Mouse (Mus musculus) effector memory CD4-positive, alpha-beta T cell, adult 7 months (primary cell): Measurements from ENCODE around the gene Kcng4. TPM values are rescaled to one million over a fixed set of nuclear protein-coding genes. Genes with fewer than 3 reads are reported as not detected.

ENCODE experiments used
- polyA plus RNA-seq: library from polyadenylated mRNA; unstranded; fragments of 100-300 nt; shearing (Covaris generic); gene quantifications from one replicate; pipeline ENCODE4 v1.2.1, GENCODE M21; 2017

Gene Kcng4
- polyA plus RNA-seq = not detected

DNA sequence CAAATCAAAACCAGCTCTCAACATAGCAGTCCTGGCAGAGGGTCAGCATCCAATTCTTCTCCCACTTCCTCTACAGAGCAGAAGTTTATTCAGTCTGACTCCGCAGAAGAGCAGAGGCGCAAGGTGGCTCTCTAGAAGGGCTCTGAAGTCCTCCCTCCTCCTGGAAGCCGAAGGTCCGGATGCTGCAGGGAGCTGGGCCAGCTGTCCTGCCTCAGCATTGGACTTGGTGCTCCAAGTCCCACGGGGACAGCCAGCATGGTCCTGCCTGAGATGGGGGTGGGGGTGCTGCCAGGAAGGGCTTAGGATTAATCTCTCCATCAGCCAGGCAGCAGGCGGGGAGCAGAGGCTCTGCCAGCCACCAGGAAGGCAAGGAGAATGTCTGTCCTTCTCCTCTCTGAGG lies at the start of gene Kcng4:
Gene Kcng4 (minus strand): TSS at position 303 of the 400 bp plus-strand sequence.

DNA sequence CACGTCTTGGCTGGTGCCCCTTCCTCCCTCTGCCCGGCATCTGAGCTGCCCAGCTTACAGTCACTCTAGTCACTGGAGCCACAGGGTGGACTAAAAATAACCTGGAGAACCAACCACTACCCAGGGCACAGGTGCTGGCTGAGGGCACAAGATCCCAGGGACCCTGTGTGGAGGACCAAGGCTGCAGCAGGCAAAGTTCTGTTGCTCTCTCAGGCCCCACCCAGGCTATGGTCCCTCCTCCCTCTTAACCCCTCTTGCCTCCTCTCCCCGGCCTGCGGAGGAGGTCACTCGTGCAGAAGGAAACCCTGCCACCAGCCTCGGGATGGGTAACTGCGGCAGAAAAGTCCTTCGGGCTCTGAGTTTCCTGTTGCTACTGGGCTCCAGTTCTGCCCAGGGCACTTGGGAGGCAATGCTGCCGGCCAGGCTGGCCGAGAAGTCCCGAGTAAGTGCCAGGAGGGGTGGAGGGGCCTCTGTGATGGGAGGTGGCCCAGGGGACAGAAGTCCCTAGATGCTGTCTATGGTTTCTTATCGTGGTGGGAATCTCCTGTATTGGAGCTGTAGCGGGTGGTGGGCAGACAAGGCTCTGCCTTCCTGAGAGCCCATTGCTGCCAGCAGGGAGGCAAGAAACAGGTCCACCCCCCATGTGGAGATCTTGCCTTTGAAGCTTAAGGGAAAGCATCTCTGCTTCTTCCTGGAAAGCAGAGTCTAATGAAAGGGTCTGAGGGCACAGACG lies 30.9 kb upstream of the Kcng4 start, which contains the start of gene Wfdc1:
Gene Wfdc1 (plus strand): TSS at position 147 of the 733 bp plus-strand sequence.

DNA sequence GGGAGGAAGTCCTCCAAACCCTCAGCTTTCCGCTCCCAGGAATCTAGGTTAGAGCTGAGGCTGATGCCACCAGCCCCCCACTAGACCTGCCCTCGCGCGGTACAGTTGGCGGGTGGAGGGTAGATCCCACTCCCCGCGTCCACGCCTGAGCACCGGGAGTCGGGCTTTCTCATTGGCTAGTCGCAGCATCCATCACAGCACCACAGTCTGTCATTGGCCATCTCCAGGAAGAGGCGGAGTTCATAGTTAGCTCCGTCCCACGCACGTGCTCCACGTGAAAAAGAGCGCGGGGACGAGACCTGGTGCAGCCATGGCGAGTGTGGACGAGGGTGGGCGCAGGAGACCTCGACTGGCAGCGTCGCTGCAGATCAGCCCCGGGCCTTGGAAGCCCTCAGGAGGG lies 23.0 kb downstream of the Kcng4 start, which contains the start of gene Adad2:
Gene Adad2 (plus strand): TSS at position 277 of the 400 bp plus-strand sequence.

DNA sequence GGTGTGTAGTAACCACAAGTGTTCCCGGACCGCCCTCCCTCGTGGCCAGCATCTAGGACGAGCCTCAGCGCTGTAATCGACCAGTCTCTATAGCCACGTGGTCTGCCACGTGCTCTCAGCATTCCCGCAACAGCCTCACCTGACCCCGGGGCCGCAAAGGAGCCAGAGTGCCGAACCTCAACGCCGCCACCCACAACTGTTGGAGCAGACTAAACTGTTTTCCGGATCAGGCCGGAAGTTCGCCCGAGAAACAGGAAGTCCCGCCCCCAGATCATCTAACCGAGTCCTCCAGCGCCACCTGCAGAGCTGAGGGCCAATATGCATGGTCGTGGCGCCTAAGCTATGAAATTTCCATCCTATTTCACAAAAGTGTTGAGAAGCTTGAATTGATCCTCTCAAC lies 30.5 kb downstream of the Kcng4 start, which contains the start of gene Taf1c:
Gene Taf1c (minus strand): TSS at position 227 of the 400 bp plus-strand sequence.

DNA sequence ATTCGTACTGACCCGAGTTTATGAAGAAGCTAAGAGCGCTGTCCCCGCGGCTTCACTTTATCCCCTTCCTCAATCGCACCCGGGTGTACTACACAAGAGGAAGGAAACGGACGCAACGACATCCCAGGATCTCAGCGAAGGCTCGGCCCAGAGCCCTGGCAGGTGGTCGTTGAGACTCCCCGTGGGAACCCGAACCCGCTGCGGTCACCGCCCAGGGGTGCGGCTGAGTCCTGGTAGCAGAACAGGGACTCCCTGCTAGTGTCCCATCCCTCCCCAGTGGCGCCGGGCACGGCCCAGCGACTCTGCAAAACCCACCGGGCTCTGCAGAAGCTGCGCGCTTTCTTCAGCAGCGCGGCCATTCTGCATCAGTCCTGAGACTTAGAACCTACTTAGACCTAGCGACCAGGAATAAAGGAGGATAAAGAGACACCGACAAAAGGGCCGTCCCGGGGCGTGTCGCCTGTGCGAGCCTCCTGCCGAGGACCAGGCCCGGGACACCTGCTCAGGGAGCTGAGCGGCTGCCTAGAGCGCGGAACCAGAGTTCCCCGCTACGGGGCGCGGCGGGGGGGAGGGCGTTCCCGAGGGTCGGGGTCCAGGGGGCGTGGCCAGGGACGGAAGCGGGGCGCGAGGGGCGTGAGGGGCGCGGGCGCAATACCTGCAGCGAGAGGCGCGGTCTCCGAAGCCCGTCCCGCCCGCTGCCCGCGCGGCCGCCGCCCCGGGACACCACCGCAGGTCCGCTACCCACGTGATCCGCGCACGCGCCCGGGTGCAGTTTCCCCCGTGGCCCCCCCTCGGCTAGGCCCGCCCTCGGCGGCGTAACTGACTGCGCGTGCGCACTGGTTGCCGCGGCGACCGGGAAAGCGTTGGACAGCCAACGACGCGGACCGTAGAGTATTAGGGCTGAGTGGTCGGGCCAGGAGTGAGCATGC lies 60.8 kb downstream of the Kcng4 start, which contains the start of the genes Hsdl1 and Dnaaf1:
Gene Hsdl1 (minus strand): TSS at position 747 of the 929 bp plus-strand sequence.
Gene Dnaaf1 (plus strand): TSS at position 799 of the 929 bp plus-strand sequence.

Other genes with a start within 250 kb of the Kcng4 start
- gene Mlycd, start 240.8 kb downstream of the Kcng4 start, polyA plus RNA-seq = 16.8 TPM
- gene Osgin1, start 201.6 kb downstream of the Kcng4 start, polyA plus RNA-seq = 7.0 TPM
- gene Necab2, start 189.0 kb downstream of the Kcng4 start, polyA plus RNA-seq = not detected
- gene Slc38a8, start 134.0 kb downstream of the Kcng4 start, polyA plus RNA-seq = not detected
- gene Mbtps1, start 76.9 kb downstream of the Kcng4 start, polyA plus RNA-seq = 65.0 TPM
- gene Hsdl1, start 60.5 kb downstream of the Kcng4 start, polyA plus RNA-seq = 60.7 TPM
- gene Dnaaf1, start 60.4 kb downstream of the Kcng4 start, polyA plus RNA-seq = not detected
- gene Taf1c, start 30.5 kb downstream of the Kcng4 start, polyA plus RNA-seq = 19.6 TPM
- gene Adad2, start 22.9 kb downstream of the Kcng4 start, polyA plus RNA-seq = 0.26 TPM
- not detected for gene Wfdc1, start 30.7 kb upstream of the Kcng4 start, polyA plus RNA-seq
- gene Atp2c2, start 64.3 kb upstream of the Kcng4 start, polyA plus RNA-seq = not detected
- 1.7 TPM for gene Tldc1, start 142.7 kb upstream of the Kcng4 start, polyA plus RNA-seq
- 231 TPM for gene Cotl1, start 204.9 kb upstream of the Kcng4 start, polyA plus RNA-seq
- gene Klhl36, start 226.6 kb upstream of the Kcng4 start, polyA plus RNA-seq = 8.6 TPM